Mouse (Mus musculus) lung, embryonic 14.5 days (tissue): Measurements from ENCODE around the gene Crybg3. TPM values are rescaled to one million over a fixed set of nuclear protein-coding genes. Genes with fewer than 3 reads are reported as not detected.

Experiments used
- ATAC-seq: fragments of 200-750 bp; cut with Nextera tagmentation; 2 replicates; pipeline ENCODE4 v1.8.0; 2017; ENCODE audit warnings: mild to moderate bottlenecking, moderate TSS enrichment, moderate library complexity; ENCODE audit not compliant: insufficient read depth
- DNase-seq: peaks from one replicate; pipeline ENCODE4 v3.0.0-alpha.2; 2015
- H3K27ac ChIP-seq: fragments of 300-500 bp; sonication (generic); 2 replicates; pipeline ENCODE4 v1.5.1; 2014; ENCODE audit warnings: low read depth, mild to moderate bottlenecking, moderate library complexity
- H3K27me3 ChIP-seq: fragments of 300-500 bp; sonication (generic); 2 replicates; pipeline ENCODE4 v1.6.1; 2014; ENCODE audit warnings: low read length, control low read depth; ENCODE audit not compliant: insufficient read depth
- H3K36me3 ChIP-seq: fragments of 300-500 bp; sonication (generic); 2 replicates; pipeline ENCODE4 v1.6.1; 2014; ENCODE audit warnings: control low read depth; ENCODE audit not compliant: insufficient read depth
- H3K4me1 ChIP-seq: fragments of 300-500 bp; sonication (generic); 2 replicates; pipeline ENCODE4 v1.6.1; 2014; ENCODE audit warnings: antibody characterized with exemption, control low read depth; ENCODE audit not compliant: insufficient read depth
- H3K4me2 ChIP-seq: fragments of 300-500 bp; sonication (generic); 2 replicates; pipeline ENCODE4 v1.6.1; 2014; ENCODE audit warnings: mild to moderate bottlenecking
- H3K4me3 ChIP-seq: fragments of 300-500 bp; sonication (generic); 2 replicates; pipeline ENCODE4 v1.5.1; 2014; ENCODE audit warnings: low read depth, low read length
- H3K9ac ChIP-seq: fragments of 300-500 bp; sonication (generic); 2 replicates; pipeline ENCODE4 v1.6.1; 2014
- H3K9me3 ChIP-seq: fragments of 300-500 bp; sonication (generic); 2 replicates; pipeline ENCODE4 v1.6.1; 2016; ENCODE audit warnings: low read depth, low read length, control low read depth
- CTCF ChIP-seq: IDR thresholded peaks from 2 replicates; pipeline ENCODE4 v1.5.1; 2016; ENCODE audit warnings: antibody characterized with exemption, low read depth
- WGBS: fragments of 180-500 bp; shearing (Covaris S2); extraction: QIAGEN DNeasy Blood & Tissue Kit; methylation state at CpG from one replicate; pipeline ENCODE4 v1.1.7; 2014; 5-methylcytosine and 5-hydroxymethylcytosine counted together
- polyA plus RNA-seq: library from polyadenylated mRNA; unstranded; fragments of >200 nt; fragmentation: Nextera tagmentation; extraction: Ambion mirVana; gene quantifications from 2 replicates; pipeline ENCODE4 v1.2.1, GENCODE M21; 2014

Gene Crybg3
- polyA plus RNA-seq, 1 experiment from 2014 or later, result 9.7 TPM

GRCm38 (mm10) chr16:59579237-59579636 is 21.5 kb downstream of the Crybg3 start:
- Histone ChIP-seq H3K9ac (no peak overlapping the region), H3K4me2 (no peak overlapping the region), H3K36me3 (no peaks in the 10 kb centered on the region), H3K4me3 (no peak overlapping the region), H3K4me1 (no peaks in the 10 kb centered on the region), H3K27me3 (no peaks in the 10 kb centered on the region), H3K9me3 (no peaks in the 10 kb centered on the region), H3K27ac (no peak overlapping the region)
- no peak for DNase-seq
- no peak for TF ChIP-seq CTCF
- WGBS, result 83% methylated on average over 8 of the region's 8 CpGs
- no peak for ATAC-seq

- no peak overlapping the region for H3K4me3 ChIP-seq
- no peak for ATAC-seq
- no peak for DNase-seq
- no peak overlapping the region for H3K4me2 ChIP-seq
- no peaks in the 10 kb centered on the region for H3K9me3 ChIP-seq
- no peak for TF ChIP-seq CTCF
- no peak overlapping the region for H3K27ac ChIP-seq
- no peak overlapping the region for H3K9ac ChIP-seq
- 82% methylated on average over 11 of the region's 11 CpGs for WGBS
- H3K36me3 ChIP-seq, result no peaks in the 10 kb centered on the region
- no peaks in the 10 kb centered on the region; the same call in 1 of the 2 replicates for H3K4me1 ChIP-seq
- H3K27me3 ChIP-seq, result no peaks in the 10 kb centered on the region
Measured at GRCm38 (mm10) chr16:59573961-59574360, 26.8 kb downstream of the Crybg3 start.

- H3K4me1 ChIP-seq, result no peaks in the 10 kb centered on the region; the same call in 1 of the 2 replicates
- H3K36me3 ChIP-seq, result no peaks in the 10 kb centered on the region
- no peak for TF ChIP-seq CTCF
- no peak overlapping the region for H3K27ac ChIP-seq
- WGBS, result 46% methylated on average over 3 of the region's 3 CpGs
- H3K4me2 ChIP-seq, result no peak overlapping the region
- peak; percentile 33 for DNase-seq
- H3K4me3 ChIP-seq, result no peak overlapping the region
- peak; percentile 28; the same call in 1 of the 2 replicates for ATAC-seq
- H3K9ac ChIP-seq, result no peak overlapping the region
- no peaks in the 10 kb centered on the region for H3K27me3 ChIP-seq
- H3K9me3 ChIP-seq, result no peaks in the 10 kb centered on the region
Measured at GRCm38 (mm10) chr16:59572685-59573084, 28.1 kb downstream of the Crybg3 start.

GRCm38 (mm10) chr16:59570807-59571206 is 30.0 kb downstream of the Crybg3 start:
- no peak overlapping the region for H3K4me3 ChIP-seq
- ATAC-seq, result no peak
- H3K4me1 ChIP-seq, result no peaks in the 10 kb centered on the region; the same call in 1 of the 2 replicates

GRCm38 (mm10) chr16:59569837-59570236 is 30.9 kb downstream of the Crybg3 start:
- no peak for TF ChIP-seq CTCF
- Histone ChIP-seq H3K4me3 (no peak overlapping the region), H3K36me3 (0 out of 2 replicates have a peak, but pooled peaks cover 5% of the 10 kb centered on the region), H3K9ac (no peak overlapping the region), H3K27me3 (no peaks in the 10 kb centered on the region), H3K4me1 (no peaks in the 10 kb centered on the region; the same call in 1 of the 2 replicates), H3K4me2 (no peak overlapping the region), H3K27ac (no peak overlapping the region), H3K9me3 (no peaks in the 10 kb centered on the region)
- DNase-seq (no peak), ATAC-seq (no peak)
- WGBS, result 64% methylated on average over 8 of the region's 8 CpGs

More at GRCm38 (mm10) chr16:59570807-59571206, 30.0 kb downstream of the Crybg3 start:
- no peaks in the 10 kb centered on the region for H3K27me3 ChIP-seq
- 94% methylated on average over 8 of the region's 8 CpGs for WGBS
- no peak overlapping the region for H3K4me2 ChIP-seq
- no peak overlapping the region for H3K9ac ChIP-seq
- no peak overlapping the region for H3K27ac ChIP-seq
- no peaks in the 10 kb centered on the region for H3K36me3 ChIP-seq
- H3K9me3 ChIP-seq, result no peaks in the 10 kb centered on the region
- TF ChIP-seq CTCF, result no peak
- DNase-seq, result no peak

GRCm38 (mm10) chr16:59567721-59568381 is 32.9 kb downstream of the Crybg3 start:
- no peak overlapping the region for H3K27ac ChIP-seq
- peak; percentile 49; the same call in 1 of the 2 replicates for ATAC-seq

GRCm38 (mm10) chr16:59566437-59566836 is 34.3 kb downstream of the Crybg3 start:
- Histone ChIP-seq H3K27ac (no peak overlapping the region), H3K9me3 (no peaks in the 10 kb centered on the region), H3K9ac (no peak overlapping the region), H3K4me3 (no peak overlapping the region), H3K4me2 (no peak overlapping the region), H3K36me3 (0 out of 2 replicates have a peak, but pooled peaks cover 6% of the 10 kb centered on the region), H3K4me1 (no peaks in the 10 kb centered on the region), H3K27me3 (no peaks in the 10 kb centered on the region)
- 75% methylated on average over 4 of the region's 4 CpGs for WGBS
- DNase-seq (no peak), ATAC-seq (no peak)
- TF ChIP-seq CTCF, result no peak

More at GRCm38 (mm10) chr16:59567721-59568381, 32.9 kb downstream of the Crybg3 start:
- DNase-seq, result peak; percentile 46
- Histone ChIP-seq H3K36me3 (0 out of 2 replicates have a peak, but pooled peaks cover 6% of the 10 kb centered on the region), H3K9me3 (no peaks in the 10 kb centered on the region), H3K4me1 (no peaks in the 10 kb centered on the region; the same call in 1 of the 2 replicates), H3K9ac (no peak overlapping the region), H3K4me2 (no peak overlapping the region), H3K4me3 (no peak overlapping the region), H3K27me3 (no peaks in the 10 kb centered on the region)
- 43% methylated on average over 8 of the region's 10 CpGs for WGBS
- TF ChIP-seq CTCF, result no peak
